13 mouse cellular contexts compared by ENCODE assay signal in the genomic region with DNA sequence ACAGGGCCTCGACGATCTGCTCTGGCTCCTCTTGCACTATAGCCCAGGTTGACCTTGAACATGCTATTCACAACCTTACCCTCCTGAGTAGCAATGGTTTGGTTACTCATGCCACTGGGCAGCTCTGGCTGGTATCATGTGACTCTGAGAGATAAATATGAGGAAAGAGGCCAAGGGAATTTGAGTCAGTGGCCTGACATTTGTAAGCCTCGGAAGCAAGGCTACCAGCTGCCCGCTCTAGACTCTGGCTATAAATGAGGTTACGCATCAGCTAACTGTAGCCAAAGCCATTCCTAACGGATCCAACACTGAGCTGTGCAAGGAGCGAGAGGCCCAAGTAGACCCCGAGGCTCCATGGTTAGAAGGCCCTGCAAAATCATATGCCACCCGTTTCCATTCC. TPM values are rescaled to one million over a fixed set of nuclear protein-coding genes. Genes with fewer than 3 reads are reported as not detected.
DNase-seq lines count a peak whose midpoint lies in the region; ATAC-seq and TF ChIP-seq lines count a peak whose summit lies in the region.
"Had no signal": no experiment of that assay in that cellular context is flagged by ENCODE, and none has a peak within 500 bp of the region (broad histone marks: within the 10 kb centered on the region; RNA-seq: fewer than 3 reads in every experiment).

No protein-coding gene starts in this region.

- no peak for DNase-seq in heart, postnatal 0 days (ENCODE audit: low spot score)
- no peak for DNase-seq in midbrain, embryonic 11.5 days (ENCODE audit: low spot score, missing footprints)
- no peak for DNase-seq in embryonic facial prominence, embryonic 10.5 days (ENCODE audit: low spot score)
- no peak for DNase-seq in thymus, postnatal 14 days
- no peak for DNase-seq in spleen, postnatal 14 days (ENCODE audit: low spot score in 2 of 2)
- DNase-seq: cerebellum, adult 18-20 months; heart, postnatal 36 days had no signal

- ATAC-seq in heart, postnatal 0 days (ENCODE audit: insufficient read depth, low read depth), result peak; percentile 51; the same call in 1 of the 2 replicates
- no peak for ATAC-seq in heart, embryonic 11.5 days (replicated peaks; ENCODE audit: insufficient number of reproducible peaks, low FRiP score, low TSS enrichment)
- no peak for ATAC-seq in midbrain, embryonic 13.5 days
- ATAC-seq in midbrain, embryonic 11.5 days (ENCODE audit: low FRiP score), result no peak

- H3K4me1 ChIP-seq in heart, postnatal 0 days (ENCODE audit: control insufficient read depth, insufficient read depth), result 0 out of 2 replicates have a peak, but pooled peaks cover 10% of the 10 kb centered on the region
- H3K4me1 ChIP-seq in heart, embryonic 11.5 days (ENCODE audit: control insufficient read depth, insufficient read depth, low read length), result no peaks in the 10 kb centered on the region; the same call in 1 of the 2 replicates
- H3K4me1 ChIP-seq in midbrain, embryonic 13.5 days (replicated peaks), result peaks cover 26% of the 10 kb centered on the region
- H3K4me1 ChIP-seq in midbrain, embryonic 11.5 days (ENCODE audit: control insufficient read depth, insufficient read depth, low read length), result no peaks in the 10 kb centered on the region
- peaks cover 24% of the 10 kb centered on the region for H3K4me1 ChIP-seq in embryonic facial prominence, embryonic 10.5 days
- H3K4me1 ChIP-seq: stomach, embryonic 15.5 days had no signal

- no peaks in the 10 kb centered on the region for H3K36me3 ChIP-seq in heart, postnatal 0 days (replicated peaks; ENCODE audit: control insufficient read depth, insufficient read depth, low read length)
- H3K36me3 ChIP-seq in heart, embryonic 11.5 days (ENCODE audit: control insufficient read depth, insufficient read depth, low read length), result no peaks in the 10 kb centered on the region
- no peaks in the 10 kb centered on the region for H3K36me3 ChIP-seq in midbrain, embryonic 13.5 days
- H3K36me3 ChIP-seq in midbrain, embryonic 11.5 days (ENCODE audit: control insufficient read depth, insufficient read depth, low read length), result no peaks in the 10 kb centered on the region
- H3K36me3 ChIP-seq in embryonic facial prominence, embryonic 10.5 days (replicated peaks), result no peaks in the 10 kb centered on the region
- H3K36me3 ChIP-seq in myocyte (ENCODE audit: control insufficient read depth, insufficient read depth), result no peaks in the 10 kb centered on the region
- H3K36me3 ChIP-seq: embryonic facial prominence, embryonic 12.5 days; stomach, embryonic 15.5 days had no signal

- H3K9me3 ChIP-seq in heart, postnatal 0 days (replicated peaks; ENCODE audit: control insufficient read depth, low read length), result no peaks in the 10 kb centered on the region
- no peaks in the 10 kb centered on the region for H3K9me3 ChIP-seq in heart, embryonic 11.5 days (replicated peaks; ENCODE audit: control insufficient read depth, low read length)
- no peaks in the 10 kb centered on the region for H3K9me3 ChIP-seq in midbrain, embryonic 13.5 days
- H3K9me3 ChIP-seq in midbrain, embryonic 11.5 days (ENCODE audit: control insufficient read depth, low read length), result no peaks in the 10 kb centered on the region
- H3K9me3 ChIP-seq in embryonic facial prominence, embryonic 10.5 days, result no peaks in the 10 kb centered on the region
- H3K9me3 ChIP-seq: embryonic facial prominence, embryonic 12.5 days; stomach, embryonic 15.5 days had no signal

- WGBS in heart, postnatal 0 days, result 74% methylated on average over 9 of the region's 9 CpGs
- 81% methylated on average over 9 of the region's 9 CpGs for WGBS in heart, embryonic 11.5 days (ENCODE audit: insufficient replicate concordance)
- 88% methylated on average over 9 of the region's 9 CpGs for WGBS in midbrain, embryonic 13.5 days
- WGBS in midbrain, embryonic 11.5 days, result 91% methylated on average over 9 of the region's 9 CpGs
- 88% methylated on average over 9 of the region's 9 CpGs for whole genome bisulfite sequencing in embryonic facial prominence, embryonic 10.5 days

- no peaks in the 10 kb centered on the region for H3K79me2 ChIP-seq in myocyte (ENCODE audit: control insufficient read depth, insufficient read depth)

- no peak for TF ChIP-seq CTCF in heart, postnatal 0 days (IDR thresholded peaks at IDR 0.05; ENCODE audit: low read depth)

- H3K9ac ChIP-seq in heart, postnatal 0 days (replicated peaks; ENCODE audit: low read depth, low read length), result no peak overlapping the region
- no peak overlapping the region for H3K9ac ChIP-seq in heart, embryonic 11.5 days (ENCODE audit: low read depth, low read length)
- H3K9ac ChIP-seq in midbrain, embryonic 13.5 days (replicated peaks), result no peak overlapping the region
- H3K9ac ChIP-seq in midbrain, embryonic 11.5 days (ENCODE audit: low read length), result no peak overlapping the region
- H3K9ac ChIP-seq: embryonic facial prominence, embryonic 12.5 days; liver, embryonic 14.5 days; stomach, embryonic 15.5 days had no signal

- H3K4me2 ChIP-seq in heart, postnatal 0 days (ENCODE audit: low read depth, low read length), result no peak overlapping the region
- no peak overlapping the region for H3K4me2 ChIP-seq in heart, embryonic 11.5 days
- H3K4me2 ChIP-seq in midbrain, embryonic 13.5 days (replicated peaks), result no peak overlapping the region
- H3K4me2 ChIP-seq in midbrain, embryonic 11.5 days, result no peak overlapping the region
- H3K4me2 ChIP-seq in myocyte (ENCODE audit: low read depth), result peak overlapping the region; percentile 24
- H3K4me2 ChIP-seq: embryonic facial prominence, embryonic 12.5 days; stomach, embryonic 15.5 days had no signal

- H3K4me3 ChIP-seq in heart, postnatal 0 days (ENCODE audit: low read depth, low read length), result no peak overlapping the region
- H3K4me3 ChIP-seq in heart, embryonic 11.5 days (ENCODE audit: low read depth, low read length), result no peak overlapping the region
- H3K4me3 ChIP-seq in midbrain, embryonic 13.5 days (replicated peaks), result no peak overlapping the region
- H3K4me3 ChIP-seq in midbrain, embryonic 11.5 days (ENCODE audit: low read depth, low read length), result no peak overlapping the region
- H3K4me3 ChIP-seq in embryonic facial prominence, embryonic 10.5 days, result no peak overlapping the region
- H3K4me3 ChIP-seq in myocyte, result no peak overlapping the region
- H3K4me3 ChIP-seq: embryonic facial prominence, embryonic 12.5 days; stomach, embryonic 15.5 days had no signal

- H3ac ChIP-seq in myocyte (ENCODE audit: control insufficient read depth, insufficient read length), result no peak overlapping the region

- H3K27me3 ChIP-seq in heart, postnatal 0 days (ENCODE audit: control insufficient read depth, insufficient read depth, low read length), result no peaks in the 10 kb centered on the region
- H3K27me3 ChIP-seq in heart, embryonic 11.5 days (ENCODE audit: control insufficient read depth, insufficient read depth, low read length), result no peaks in the 10 kb centered on the region
- H3K27me3 ChIP-seq in midbrain, embryonic 13.5 days, result no peaks in the 10 kb centered on the region; the same call in 1 of the 2 replicates
- H3K27me3 ChIP-seq in midbrain, embryonic 11.5 days (ENCODE audit: control insufficient read depth, insufficient read depth, low read length), result 0 out of 2 replicates have a peak, but pooled peaks cover 2% of the 10 kb centered on the region
- H3K27me3 ChIP-seq in embryonic facial prominence, embryonic 10.5 days (replicated peaks; ENCODE audit: low read depth, poor library complexity, severe bottlenecking), result no peaks in the 10 kb centered on the region
- no peaks in the 10 kb centered on the region for H3K27me3 ChIP-seq in myocyte (ENCODE audit: control insufficient read depth, insufficient read depth, insufficient read length)
- H3K27me3 ChIP-seq: embryonic facial prominence, embryonic 12.5 days; stomach, embryonic 15.5 days had no signal

- TF ChIP-seq EP300 in heart, postnatal 0 days (IDR thresholded peaks at IDR 0.05; ENCODE audit: low read depth), result no peak

- no peak for TF ChIP-seq POLR2A in myocyte (IDR thresholded peaks at IDR 0.05; ENCODE audit: insufficient read length, low read depth)

- no peak overlapping the region; the same call in 1 of the 2 replicates for H3K27ac ChIP-seq in heart, postnatal 0 days (ENCODE audit: low read depth)
- H3K27ac ChIP-seq in heart, embryonic 11.5 days (ENCODE audit: low read depth, low read length), result no peak overlapping the region
- peak overlapping the region; percentile 56; the same call in 1 of the 2 replicates for H3K27ac ChIP-seq in midbrain, embryonic 13.5 days
- H3K27ac ChIP-seq in midbrain, embryonic 11.5 days (ENCODE audit: low read depth, low read length), result no peak overlapping the region
- H3K27ac ChIP-seq in embryonic facial prominence, embryonic 10.5 days (replicated peaks), result 0 out of 2 replicates have a peak overlapping the region, but pooled peaks have one; percentile 3
- H3K27ac ChIP-seq: embryonic facial prominence, embryonic 12.5 days; liver, embryonic 14.5 days; stomach, embryonic 15.5 days had no signal

TF ChIP-seq in myocyte, 11 proteins besides CTCF, POLR2A, EP300 and RAD21:
- peak in 1 of 3 experiments; percentile 31 for TF ChIP-seq MYOD1 (IDR thresholded peaks at IDR 0.05; ENCODE audit: control insufficient read depth in 1 of 3, insufficient read length in 2 of 3, low read depth in 2 of 3)
- no peak for TF ChIP-seq REST (IDR thresholded peaks at IDR 0.05; ENCODE audit: insufficient read depth, insufficient read length)
- TF ChIP-seq SRF (IDR thresholded peaks at IDR 0.05; ENCODE audit: control insufficient read depth, insufficient read length, low read depth), result no peak
- no peak for TF ChIP-seq CEBPB (IDR thresholded peaks at IDR 0.05; ENCODE audit: insufficient read depth, poor library complexity, severe bottlenecking)
- peak in 2 of 3 experiments; percentile 33 to 75 for TF ChIP-seq MYOG (IDR thresholded peaks at IDR 0.05; ENCODE audit: control insufficient read depth in 1 of 3, insufficient read depth in 1 of 3, insufficient read length in 2 of 3, low read depth in 2 of 3)
- TF ChIP-seq USF1 (IDR thresholded peaks at IDR 0.05; ENCODE audit: low read depth), result peak; percentile 75
- TF ChIP-seq TCF3 (IDR thresholded peaks at IDR 0.05; ENCODE audit: insufficient read length, low read depth), result no peak
- no peak for TF ChIP-seq MAX (IDR thresholded peaks at IDR 0.05; ENCODE audit: low read depth)

RNA-seq across cellular contexts. Expression of a gene that starts 49.5 kb away (rescaled TPM):
- 30.2 and 39.6 TPM in 2 replicates for total RNA-seq in heart, postnatal 0 days (2014; rRNA removed; ENCODE audit: low replicate concordance)
- 6.5 and 7.2 TPM in 2 replicates for polyA plus RNA-seq in heart, postnatal 0 days (2015; fragmentation: Nextera tagmentation; extraction: Ambion mirVana)
- polyA plus RNA-seq in heart, embryonic 11.5 days (2014; fragmentation: Nextera tagmentation; extraction: Ambion mirVana), result 15.5 and 18.9 TPM in 2 replicates
- polyA plus RNA-seq in midbrain, embryonic 13.5 days (2015; fragmentation: Nextera tagmentation; extraction: Ambion mirVana), result 14.2 and 15.9 TPM in 2 replicates
- 11.7 and 17.2 TPM in 2 replicates for polyA plus RNA-seq in midbrain, embryonic 11.5 days (2014; fragmentation: Nextera tagmentation; extraction: Ambion mirVana)
- 2.7 and 3.2 TPM in 2 replicates for polyA plus RNA-seq in embryonic facial prominence, embryonic 10.5 days (2016; fragmentation: Nextera tagmentation; extraction: Ambion mirVana)
- 4.2 TPM for polyA plus RNA-seq in myocyte (2012; fragmentation: generic; extraction: Trizol)

Comparison
In these comparisons a context has a peak if more than half of its experiments do, and no peak if none do; other contexts are left out.
1. H3K27ac ChIP-seq: peak in midbrain, embryonic 13.5 days (single experiment) and embryonic facial prominence, embryonic 10.5 days (single experiment); none in heart, postnatal 0 days (single experiment), heart, embryonic 11.5 days (single experiment) and midbrain, embryonic 11.5 days (single experiment).